Mouse (Mus musculus): ENCODE measurements around the gene Klf9.

Klf9 gene

DNA sequence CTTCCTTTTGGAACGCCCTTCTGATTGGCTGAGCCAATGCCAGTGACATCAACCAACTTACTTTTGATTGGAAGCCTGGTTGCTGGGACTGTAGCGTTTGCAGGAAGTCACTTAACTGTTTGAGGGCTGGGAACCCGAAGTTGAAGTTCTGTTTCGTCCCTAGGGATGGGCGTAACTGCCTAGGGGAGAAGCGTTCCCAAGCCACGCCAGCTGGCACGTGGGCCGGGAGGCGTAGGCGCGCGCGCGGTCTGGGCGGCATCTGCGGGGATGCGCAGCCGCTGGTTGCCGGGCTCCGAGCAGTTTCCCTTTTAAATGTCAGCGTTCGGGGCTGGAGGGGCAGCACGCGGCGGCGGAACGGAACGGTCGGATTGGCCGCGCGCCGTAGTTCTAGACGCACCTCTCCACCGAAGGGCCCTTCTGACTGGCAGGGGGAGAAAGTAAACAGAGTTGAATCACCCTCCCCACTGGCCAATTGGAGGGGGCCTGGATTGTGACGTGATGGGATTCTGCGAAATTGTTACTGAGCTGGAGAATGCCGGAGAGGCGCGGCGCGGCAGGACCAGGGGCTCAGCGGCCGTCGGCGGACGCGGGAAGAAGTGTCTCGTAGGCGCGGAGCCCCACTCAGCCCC lies at the start of gene Klf9:
Gene Klf9, plus strand, starts transcription at position 538 of the 629 bp plus-strand sequence.
- peak; percentile 97 for DNase-seq

DNA sequence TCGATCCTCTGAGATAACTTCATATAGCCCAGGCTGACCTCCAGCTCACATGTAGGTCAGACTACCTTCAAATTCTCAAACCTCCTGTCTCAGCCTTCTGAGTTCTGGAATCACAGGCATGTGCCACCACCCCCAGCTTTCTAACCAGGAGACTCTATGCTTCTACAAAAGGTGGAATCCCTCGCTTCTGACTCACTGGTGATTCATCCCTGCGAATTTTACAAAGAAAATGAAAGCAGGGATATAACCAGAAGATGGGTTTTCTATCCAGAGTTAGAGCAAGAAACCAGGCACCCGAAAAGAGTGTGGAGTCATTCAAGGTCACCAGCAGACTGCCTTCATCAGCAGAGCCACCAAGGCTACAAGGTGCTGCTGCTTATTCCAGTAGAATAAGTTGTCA lies 49.4 kb upstream of the Klf9 start:
- DNase-seq: no peak

DNA sequence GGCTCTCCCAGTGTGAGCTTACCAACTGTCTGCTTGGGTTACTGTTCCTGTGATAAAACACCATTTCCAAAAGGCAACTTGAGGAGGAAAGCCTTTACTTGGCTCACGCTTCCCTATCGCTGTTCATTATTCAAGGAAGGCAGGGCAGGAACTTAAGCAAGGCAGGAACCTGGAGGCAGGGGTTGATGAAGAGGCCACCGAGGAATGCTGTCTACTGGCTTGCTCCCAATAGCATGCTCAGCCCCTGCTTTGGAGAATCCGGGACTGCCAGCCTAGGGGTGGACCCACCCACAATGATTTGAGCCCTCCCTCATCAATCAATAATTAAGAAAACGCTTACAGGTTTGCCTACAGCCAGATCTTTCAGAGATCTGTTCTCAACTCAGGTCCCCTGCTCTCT lies 47.5 kb upstream of the Klf9 start:
- DNase-seq: no peak

DNA sequence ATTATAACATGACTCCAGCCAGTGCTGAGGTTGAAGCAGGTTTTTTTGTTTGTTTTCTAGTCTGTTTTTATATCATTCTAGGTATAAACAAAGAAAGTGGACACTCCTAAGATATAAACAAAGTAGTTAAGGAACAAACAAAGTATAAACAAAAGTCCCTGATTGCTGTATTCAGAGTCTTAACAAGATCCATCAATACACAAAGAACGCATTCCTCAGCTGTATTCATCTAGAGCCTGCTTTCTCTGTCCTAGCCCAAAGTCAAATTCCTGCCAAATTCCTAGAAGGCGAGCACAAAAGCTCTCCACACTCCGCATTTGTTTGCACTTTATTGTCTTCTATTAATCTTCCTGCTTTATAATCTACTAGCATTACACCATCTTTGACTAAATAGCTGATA lies 46.1 kb upstream of the Klf9 start:
- DNase-seq: no peak

DNA sequence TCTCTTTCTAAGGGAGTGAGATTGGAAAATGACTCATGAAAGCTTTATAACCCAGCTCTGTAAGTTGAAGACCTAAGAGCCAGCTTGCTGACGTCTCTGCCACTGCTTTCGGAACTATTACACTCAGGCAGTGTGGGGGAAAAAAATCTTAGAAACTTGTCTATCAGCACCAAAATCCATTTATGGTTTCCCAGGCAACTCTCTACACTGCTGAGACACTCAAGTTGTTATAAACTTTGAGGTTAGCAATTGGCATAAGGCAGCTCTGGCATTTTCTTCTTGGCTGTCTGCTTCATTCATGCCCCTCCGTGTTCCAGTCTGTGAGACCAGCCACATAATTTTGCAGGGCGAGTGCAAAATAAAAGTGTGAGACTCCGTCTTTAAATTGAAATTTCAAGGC lies 34.2 kb upstream of the Klf9 start:
- DNase-seq: no peak

DNA sequence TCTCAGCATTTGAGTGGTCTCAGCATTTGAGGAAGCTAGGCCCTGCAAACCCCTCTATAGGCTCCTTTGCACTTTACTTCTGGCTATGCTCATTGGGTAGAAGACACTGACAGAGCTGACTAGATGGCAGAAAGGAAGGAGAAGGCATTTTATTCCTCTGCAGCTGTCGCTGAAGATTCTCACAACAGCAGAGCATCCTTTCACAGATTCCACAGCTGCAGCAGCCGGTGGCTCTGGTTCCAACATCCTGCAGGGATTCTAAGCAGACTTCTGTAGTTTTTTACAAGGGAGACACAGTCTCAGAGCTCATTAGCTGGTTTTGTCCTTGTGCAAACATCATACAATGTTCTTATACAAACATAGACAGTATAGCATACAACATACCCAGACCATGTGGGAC lies 33.7 kb upstream of the Klf9 start:
- no peak for DNase-seq

DNA sequence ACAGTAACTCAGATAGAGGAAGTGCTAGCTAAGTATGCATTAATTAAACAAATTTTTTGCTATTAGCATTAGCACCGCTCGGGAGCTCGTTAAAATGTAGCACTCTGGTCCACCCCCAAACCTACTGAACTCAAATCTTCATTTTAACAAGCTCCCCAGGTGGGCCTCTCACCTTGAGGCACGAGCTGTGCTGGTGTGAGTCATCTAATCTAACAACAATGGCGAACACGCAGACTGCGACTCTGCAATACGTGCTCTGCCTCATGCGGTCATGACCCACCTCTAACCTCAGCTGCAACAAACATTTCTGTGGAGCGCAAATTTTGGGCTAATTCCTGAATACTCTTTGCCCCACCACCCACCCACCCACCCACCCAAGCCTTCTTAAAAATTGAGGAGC lies 19.2 kb upstream of the Klf9 start:
- DNase-seq: no peak

DNA sequence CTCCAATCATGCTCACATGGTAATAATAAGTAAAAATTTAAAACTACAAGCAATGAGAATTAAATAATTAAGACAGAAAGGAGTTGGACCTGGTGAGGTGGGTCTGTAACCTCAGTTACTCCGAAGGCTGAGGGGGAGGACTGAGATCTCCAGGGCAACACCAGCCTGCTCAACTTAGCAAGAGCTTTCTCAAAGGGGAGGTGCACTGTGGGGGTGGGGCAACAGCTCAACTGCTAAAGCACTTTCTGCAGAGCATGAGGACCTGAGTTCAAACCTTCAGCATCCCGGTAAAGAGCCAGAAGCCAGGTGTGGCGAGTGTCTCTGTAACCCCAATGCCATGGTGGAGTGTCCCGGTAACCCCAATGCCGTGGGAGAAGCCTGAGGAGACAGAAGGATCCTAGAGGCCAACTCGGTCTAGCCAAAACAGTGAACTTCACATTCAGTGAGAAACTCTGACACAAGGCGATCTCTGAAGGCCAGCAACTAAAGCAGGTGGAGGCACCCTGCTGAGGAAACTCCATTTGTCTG lies 16.9 kb upstream of the Klf9 start:
- DNase-seq: no peak

DNA sequence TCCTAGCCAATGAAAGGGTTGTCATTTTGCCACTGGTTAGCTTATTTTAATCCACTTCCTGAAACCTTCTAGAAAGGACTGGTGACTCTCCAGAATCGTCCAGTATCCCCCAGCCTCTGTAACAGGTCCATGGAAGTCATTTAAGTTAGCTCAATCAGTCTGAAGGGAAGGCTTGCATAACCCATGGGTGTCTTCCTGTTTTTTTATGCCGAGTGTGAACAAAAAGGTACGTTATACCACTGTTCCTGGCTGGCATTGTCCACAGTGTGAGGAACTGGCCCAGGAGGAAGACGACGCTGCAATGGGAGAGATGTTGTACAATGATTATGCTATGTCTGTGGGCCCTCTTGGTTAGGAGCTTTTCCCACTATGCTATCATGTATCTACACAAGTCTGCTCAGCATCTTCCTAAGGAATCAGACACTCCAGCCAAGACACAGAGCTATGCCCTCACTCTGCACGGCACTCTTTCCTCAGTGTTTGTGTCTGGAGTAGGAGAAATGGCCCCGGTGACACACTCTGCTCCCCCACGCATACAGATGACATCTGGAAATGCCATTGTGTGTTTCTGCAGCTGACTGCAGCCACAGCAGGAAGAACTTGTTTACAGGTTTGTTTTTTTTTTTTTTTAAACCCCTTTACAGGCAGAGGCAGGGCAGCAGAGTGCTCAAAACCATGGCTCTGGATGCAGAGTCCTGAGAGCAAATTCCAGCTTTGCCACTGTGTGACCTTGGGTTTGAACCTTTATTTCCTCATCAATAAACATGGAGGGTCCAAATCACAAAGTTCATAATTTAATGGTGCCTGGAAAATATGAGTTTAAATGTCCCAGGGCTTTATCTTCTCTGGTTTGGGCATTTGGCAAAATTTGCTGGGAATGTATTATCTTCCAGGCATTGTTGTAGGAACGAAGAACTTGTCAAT lies 15.5 kb upstream of the Klf9 start:
- no peak for DNase-seq

DNA sequence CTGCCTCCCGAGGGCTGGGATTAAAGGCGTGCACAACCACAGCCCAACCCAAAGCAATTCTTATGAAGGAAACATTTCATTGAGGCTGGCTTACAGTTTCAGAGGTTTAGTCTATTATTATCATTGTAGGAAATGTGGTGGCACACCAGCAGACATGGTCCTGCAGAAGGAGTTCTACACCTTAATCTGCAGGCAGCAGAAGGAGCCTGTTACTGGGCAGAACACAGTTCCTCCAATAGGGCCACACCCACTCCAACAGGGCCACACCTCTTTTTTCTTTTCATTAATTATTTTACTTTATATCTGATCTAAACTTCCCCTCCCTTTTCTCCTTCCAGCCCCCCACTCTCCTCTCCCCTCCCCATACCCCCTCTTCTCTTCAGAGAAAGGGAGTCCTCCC lies 11.1 kb upstream of the Klf9 start:
- DNase-seq: no peak

DNA sequence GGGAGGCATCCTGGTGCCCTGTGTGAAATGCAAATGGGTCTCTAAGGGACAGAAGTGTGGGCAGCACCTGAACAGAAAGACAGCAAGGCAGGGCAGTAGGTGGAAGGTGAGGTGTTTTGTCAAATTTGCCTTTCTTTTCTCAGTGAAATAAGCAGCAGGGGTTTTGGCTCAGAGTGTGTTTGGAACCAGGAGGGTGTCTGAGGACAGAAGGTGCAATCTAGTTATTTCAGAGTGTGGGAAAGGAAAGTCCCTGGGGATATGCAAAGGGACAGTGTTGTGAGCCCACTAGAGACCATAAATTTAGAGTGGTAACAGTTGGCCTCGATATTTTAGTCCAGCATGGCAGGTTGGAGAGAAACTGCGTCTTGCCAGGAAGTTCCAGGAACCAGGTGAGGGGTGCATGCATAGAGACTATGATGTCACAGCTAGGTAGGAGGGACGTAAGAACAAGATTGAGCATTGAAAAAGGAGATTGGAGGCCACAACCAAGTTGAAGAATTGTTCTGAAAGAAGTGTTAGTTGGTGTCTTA lies 8.9 kb upstream of the Klf9 start:
- DNase-seq: no peak

DNA sequence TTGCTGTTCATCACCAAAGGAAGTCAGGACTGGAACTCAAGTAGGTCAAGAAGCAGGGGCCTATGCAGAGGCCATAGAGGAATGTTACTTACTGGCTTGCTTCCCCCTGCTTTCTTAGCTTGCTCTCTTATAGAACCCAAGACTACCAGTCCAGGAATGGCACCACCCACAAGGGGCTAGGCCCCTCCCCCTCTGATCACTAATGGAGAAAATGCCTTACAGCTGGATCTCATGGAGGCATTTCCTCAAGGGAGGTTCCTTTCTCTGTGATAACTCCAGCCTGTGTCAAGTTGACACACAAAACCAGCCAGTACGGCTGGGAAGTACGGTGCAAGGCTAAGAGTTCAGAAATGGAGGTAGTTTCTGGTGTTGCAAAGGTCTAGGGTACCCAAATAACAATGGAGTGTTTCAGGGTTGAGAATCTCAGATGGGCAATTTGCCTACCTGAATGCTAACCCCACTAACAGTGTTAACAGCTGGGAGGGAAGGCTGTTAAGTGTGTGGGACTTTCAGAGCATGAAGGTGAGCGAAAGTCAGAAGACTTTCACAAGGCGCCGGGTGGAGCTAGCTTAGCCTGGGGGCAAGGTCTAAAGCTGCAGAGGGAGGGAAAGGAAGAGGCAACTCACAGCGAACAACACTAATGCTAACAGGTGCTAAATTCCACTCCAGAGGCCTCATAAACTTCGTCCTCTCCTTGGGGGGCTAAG lies 8.2 kb upstream of the Klf9 start:
- peak; percentile 88 for DNase-seq

DNA sequence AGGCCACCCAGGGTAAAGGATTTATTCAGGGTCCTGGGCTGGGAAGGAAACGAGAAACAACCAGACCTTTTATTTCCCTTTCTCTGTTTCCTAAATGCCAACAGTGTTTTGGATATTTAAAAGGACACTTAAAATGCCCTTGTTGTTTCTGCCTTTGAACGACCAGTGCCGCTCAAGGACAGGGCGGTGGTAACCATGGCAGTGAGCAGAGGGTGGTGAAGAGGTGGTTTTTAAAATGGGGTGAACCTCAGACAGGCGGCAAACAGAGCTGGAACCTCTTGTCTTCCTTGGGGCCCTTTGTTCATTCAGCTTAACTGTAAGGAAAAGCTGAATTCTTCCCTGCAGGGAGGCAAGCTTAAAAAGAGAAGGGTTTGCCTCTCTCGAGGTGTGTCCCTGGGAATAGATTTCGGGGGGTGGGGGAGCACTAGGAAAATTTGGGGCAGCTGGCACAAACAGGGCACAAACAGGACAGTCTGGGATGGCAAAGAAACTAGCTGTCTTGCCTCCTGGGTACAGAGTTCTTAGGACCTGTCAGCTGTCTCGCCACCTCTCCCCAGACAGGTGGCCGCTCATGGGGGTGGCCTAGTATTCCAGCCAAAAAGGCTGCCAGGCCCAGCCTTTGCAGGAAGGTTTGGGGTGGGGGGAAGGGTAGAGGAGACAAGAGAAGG lies 7.5 kb upstream of the Klf9 start:
- DNase-seq: no peak

DNA sequence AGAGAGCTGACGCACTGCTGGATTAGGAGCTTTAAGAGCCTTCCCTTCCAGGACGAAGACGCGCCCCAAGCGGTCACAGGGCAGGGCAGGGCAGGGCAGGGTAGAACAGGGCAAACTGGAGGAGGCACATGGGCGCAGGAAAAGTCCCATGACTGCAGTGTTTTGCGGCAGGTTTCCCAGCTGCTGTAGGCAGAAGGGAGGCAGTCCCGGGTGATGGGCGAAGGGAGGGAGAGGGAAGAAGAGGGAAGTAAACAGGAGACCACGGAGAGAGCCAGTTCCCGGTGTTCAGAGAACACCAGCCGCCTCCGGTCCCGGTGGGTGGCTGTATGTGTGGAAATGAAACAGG lies 7.0 kb upstream of the Klf9 start:
- DNase-seq: peak; percentile 91

DNA sequence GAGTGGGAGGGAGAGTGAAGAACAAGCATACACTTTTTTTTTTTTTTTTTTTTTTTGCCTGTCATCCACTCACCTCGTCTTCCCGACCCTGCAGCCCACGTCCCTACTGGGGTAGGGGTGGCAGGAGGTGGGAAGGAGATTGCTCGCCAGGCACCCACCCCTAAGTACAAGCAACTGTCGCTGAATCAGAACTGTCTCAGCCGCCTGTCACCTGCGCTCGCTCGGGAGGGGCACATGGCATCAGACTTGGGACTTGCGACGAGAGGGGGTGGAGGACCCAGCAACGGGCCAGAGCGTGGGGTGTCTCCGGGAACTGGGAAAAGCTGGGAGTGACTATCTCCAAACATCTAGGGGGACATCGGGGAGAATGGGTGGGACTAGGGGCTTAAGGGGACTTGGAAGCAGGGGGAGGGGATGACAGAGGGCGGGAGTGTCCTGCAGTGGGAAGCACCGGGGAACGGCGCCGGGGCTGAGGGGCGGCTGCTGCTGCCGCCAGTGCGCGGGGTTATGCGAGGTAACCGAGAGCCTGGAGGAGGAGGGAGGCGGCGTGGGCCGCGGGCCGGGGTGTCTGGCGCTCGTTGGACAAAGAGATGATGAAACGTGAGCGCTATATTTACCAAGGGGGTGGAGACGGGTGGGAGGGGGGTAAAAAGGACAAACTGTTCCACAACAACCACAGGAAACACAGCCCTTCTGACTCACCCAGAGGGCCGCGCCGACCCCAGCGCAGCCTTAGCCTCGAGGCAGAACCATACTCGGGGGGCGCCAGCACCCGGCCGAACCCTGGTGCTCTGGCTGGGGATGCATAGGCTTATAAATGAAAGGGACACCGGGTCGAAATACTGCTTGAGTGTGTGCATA lies 6.4 kb upstream of the Klf9 start:
- peak; percentile 98 for DNase-seq

DNA sequence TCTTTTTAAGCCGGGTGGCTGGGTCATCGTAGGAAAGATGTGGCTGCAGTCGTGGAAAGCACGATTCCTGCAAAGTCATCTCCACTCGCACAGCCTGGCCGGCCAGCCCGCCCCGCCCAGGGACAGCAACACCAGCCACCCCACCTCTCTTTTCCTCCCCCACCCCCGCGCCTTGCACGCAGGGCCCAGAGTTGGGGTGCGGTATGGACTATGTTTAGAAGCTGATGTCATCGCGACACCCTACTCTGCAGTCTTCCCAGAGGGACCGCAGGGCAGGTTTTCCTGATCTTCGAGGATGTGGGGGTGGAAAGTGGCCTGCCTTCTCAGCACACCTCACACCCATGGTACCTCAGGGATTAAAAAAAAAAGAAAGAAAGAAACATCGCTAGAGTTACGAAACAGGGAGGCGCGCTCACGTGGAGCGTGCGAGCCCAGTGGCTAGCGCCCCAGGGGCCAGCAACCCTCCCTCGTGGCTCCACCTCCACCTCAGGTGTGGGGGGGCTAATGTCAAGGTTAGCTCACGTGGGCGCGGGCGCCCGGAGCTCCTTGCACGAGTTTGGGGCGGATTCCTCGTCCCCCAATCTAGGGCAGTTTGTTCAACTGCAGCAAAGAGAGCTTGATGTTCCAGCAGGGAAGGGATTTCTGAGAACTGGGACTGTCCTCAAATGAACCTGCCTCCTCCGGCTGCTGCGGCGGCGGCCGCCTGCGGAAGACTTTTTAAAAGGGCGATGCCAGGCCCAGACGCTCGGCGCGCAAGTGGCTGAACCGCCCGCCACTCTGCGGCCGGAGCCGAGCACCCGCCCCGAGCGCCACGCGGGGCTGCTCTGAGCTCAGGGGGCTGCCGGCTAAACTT lies 5.5 kb upstream of the Klf9 start:
- DNase-seq: peak; percentile 96

DNA sequence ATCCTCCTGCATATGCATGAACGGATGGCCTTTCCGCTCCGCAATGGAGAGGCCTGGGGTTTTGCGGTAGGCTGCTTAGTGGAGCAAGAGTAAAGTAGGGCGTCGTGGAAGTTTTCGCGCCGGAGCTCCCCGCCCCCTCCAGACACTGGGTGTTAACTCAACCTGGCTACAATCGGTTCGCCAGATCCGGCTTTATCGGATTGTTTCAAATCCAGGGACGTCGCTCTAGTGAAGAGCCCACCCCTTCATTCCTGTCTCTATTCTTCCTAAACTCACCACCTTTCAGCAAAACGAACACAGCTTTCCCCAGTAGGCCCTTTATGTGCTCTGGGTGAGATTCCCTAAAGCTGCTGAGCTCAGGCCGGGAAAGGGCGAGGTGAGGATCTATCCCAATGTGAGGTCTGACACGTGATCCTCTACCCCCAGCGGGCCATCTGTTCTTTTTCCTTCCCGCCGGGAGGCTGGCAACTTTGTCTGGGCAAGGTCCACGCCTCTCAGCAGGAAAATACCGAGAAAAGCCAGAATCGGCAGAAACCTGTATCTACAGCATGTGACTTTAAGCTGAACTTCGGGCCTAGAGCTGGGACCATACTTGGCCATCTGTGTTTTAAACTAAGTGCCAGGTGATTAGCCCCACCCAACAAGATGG lies 4.7 kb upstream of the Klf9 start:
- DNase-seq: peak; percentile 91

DNA sequence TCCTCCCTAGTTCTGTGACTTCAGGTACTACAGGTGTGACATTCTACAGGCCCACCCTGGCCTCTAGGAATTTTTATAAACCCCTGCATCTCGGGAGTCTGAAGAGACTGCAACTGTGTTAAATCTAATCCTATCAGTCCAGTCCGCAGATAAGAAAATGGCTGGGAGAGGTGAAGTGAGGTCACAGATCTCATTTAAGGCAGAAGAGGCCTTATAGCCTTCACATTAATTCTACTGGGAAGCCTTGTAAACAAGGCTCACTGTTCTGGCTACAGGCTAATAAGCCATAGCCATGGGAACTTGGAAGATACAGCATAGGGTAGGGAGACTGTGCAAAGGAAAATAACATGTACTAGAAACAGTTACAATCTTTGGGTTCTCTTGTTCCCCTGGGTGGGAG lies 3.7 kb upstream of the Klf9 start:
- no peak for DNase-seq

DNA sequence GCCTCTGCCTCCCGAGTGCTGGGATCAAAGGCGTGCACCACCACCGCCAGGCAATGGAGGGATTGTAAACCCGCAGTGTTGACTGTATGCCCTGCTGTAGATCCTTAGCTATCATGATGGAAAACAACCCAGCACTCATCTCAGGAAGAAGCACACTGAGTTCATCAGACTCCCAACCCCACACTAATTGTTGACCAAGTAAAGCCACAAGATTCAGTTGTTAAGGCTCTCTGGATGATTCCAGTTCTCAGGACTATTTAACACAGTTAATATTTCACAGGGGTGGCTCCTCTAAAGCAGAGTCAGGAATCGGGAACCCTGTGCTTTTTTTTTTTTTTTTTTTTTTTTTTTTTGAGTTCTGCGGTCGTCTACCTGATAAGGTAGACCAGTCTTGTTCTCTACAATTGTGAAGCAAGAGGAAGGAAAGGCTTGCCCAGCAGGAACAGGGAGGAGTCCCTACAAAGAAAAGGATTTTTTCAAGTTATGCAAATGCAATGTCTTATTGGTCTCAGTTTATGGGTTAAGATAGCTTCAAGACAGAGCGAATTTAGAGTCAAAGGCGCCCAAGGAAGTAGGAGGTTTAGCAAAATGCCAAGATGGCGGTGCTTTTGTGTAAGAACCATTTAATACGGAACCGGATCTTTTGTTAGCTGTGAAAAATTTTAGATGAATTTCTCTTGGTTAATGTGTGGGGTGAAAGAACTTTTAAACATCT lies 1.1 kb upstream of the Klf9 start:
- peak; percentile 70 for DNase-seq
